Mouse (Mus musculus): ENCODE data around the gene Fyttd1. TPM values are rescaled to one million over a fixed set of nuclear protein-coding genes. Genes with fewer than 3 reads are reported as not detected.
"Not testable (repeated sequence)": the region's sequence is repeated elsewhere in the genome, so short reads cannot be mapped to it uniquely, and the experiment has no call there.

The Fyttd1 gene
- total RNA-seq (2021) = 100 to 1,000 TPM; 138 to 145 TPM

DNA sequence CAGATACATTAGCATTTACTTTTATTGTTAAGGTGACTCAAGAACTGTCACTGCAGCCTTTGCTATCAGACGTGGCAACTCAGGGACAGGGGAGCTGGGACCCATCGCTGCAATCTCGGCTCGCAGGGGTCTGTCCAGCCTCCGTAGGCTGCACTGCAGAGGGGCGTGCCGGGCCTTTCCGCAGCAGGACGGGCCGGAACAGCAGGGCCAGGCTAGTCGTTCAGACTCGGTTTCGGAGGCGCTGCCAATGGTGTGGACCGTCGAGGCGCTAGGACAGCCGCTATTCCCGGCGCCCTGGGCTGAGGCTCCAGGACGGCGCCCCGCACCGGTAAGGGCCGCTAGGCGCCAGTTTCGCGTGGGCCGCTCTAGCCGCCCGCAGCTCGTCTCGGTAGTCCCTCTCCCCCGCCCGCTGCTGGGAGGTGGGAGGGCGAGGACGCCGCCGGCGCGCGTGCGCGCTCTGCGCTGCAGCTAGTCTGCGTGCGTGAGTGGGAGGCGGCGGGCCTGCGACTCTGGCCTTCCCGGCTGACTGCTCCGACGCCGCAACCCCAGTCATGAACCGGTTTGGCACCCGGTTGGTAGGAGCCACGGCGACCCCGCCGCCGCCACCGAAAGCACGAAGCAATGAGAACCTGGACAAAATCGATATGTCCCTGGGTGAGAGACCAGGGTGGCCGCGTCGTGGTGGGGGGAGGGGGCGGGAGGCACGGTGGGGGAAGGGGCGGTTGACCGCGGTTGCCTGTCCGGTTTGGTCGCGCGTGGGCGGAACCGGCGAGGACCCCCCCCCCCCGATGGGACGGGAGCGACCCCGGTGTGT lies at the start of gene Fyttd1, which contains the start of gene Rubcn:
Gene Fyttd1 (plus strand): TSS at position 158 of the 814 bp plus-strand sequence.
Gene Rubcn (minus strand): TSS at position 424 of the 814 bp plus-strand sequence.
- DNase-seq (ENCODE audit: extremely low spot score in 1 of 2, low spot score in 2 of 2) = peak; percentile 93 to 98
- intact Hi-C loops (cut with DNase I) = no loop called here

- no peak for DNase-seq (ENCODE audit: extremely low spot score in 1 of 2, low spot score in 2 of 2)
- intact Hi-C loops (cut with DNase I) = no loop called here
Measured at GRCm38 (mm10) chr16:32829104-32829503, 48.2 kb upstream of the Fyttd1 start.

DNA sequence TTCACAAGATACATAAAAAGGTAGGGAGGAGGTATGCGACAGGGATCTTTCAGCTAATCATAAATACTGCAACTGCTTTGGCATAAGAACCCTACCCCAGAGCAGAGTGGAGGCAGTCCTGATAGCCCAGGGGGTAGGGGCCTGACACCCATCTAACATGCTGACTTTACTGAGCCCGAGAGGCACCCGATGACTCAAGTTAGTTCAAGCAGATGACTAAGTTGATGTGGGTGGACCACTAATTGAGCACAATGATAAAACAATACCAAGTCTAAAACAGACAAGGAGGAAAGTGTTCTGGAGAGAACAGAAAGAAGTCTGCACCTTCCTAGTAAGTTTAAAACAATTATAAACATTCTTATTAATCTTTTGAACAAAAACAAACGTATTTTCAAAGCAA lies 45.8 kb upstream of the Fyttd1 start:
- no peak for DNase-seq (ENCODE audit: extremely low spot score in 1 of 2, low spot score in 2 of 2)
- intact Hi-C loops (cut with DNase I) = no loop called here

GRCm38 (mm10) chr16:32847103-32847502 lies 30.2 kb upstream of the Fyttd1 start:
- DNase-seq (ENCODE audit: extremely low spot score in 1 of 2, low spot score in 2 of 2) = no peak
- intact Hi-C loops (cut with DNase I) = no loop called here

DNA sequence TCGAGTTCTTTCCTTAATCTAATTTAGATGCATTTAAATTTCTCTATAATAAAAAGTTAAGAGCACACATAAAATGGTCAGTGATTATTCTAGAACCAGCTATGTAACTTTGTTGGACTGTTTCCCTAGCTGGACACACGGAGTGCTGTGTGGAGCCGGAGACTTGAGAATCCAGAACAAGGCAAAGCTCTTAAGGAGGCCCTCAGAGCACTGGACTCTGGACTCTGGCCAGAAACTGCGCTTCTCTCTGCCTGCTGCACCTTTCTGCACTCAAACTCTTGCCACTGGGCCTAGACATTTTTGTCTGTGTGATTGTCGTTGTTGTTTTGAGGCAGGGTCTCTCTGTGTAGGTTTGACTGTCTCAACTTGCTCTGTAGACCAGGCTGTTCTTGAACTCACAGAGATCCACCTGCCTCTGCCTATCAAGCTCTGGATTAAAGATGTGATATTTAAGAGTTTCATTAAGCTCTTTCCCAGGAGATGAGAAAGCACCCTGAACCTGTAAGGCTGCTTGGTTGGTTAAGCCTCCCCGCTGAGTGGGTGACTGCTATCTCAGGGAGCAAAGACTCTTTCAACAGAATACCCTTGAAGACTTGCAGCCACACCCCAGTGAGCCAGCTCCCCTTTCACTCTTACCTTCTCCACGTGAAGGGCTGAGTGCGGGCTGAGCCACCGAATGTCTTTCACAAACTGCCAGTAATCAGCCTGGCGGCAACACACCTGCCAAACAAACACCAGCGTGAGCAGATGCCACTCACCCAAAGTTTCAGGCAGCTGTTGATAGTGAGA lies 28.1 kb upstream of the Fyttd1 start:
- intact Hi-C loops (cut with DNase I) = no loop called here
- DNase-seq (ENCODE audit: extremely low spot score in 1 of 2, low spot score in 2 of 2) = no peak

GRCm38 (mm10) chr16:32853492-32854049 lies 23.7 kb upstream of the Fyttd1 start:
- DNase-seq (ENCODE audit: extremely low spot score in 1 of 2, low spot score in 2 of 2) = no peak
- intact Hi-C loops (cut with DNase I) = no loop called here

- DNase-seq (ENCODE audit: extremely low spot score in 1 of 2, low spot score in 2 of 2) = peak in 1 of 2 experiments; percentile 45
- intact Hi-C loops (cut with DNase I) = no loop called here
Measured at GRCm38 (mm10) chr16:32854050-32854571, 23.2 kb upstream of the Fyttd1 start.

DNA sequence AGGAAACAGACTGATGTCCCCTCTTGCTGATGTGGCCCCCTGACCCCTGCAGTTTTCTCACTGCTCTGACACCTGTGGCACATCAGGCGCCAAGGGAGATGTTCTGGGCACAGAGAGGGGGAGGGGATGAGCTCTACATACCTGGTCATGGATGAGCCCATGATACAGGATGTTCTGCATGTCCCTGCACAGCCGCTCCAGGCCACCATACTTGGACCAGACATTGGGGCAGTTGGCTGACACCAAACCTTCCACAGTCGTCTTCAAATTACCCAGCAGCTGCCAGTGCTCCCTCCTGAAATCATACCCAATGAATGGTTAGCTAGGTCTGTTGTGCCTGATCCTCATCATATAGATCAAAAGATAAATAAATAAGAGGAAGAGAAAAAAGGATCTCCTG lies 20.5 kb upstream of the Fyttd1 start:
- DNase-seq (ENCODE audit: extremely low spot score in 1 of 2, low spot score in 2 of 2) = no peak
- intact Hi-C loops (cut with DNase I) = no loop called here

GRCm38 (mm10) chr16:32858356-32858755 lies 18.9 kb upstream of the Fyttd1 start:
- intact Hi-C loops (cut with DNase I) = no loop called here
- no peak for DNase-seq (ENCODE audit: extremely low spot score in 1 of 2, low spot score in 2 of 2)

- DNase-seq (ENCODE audit: extremely low spot score in 1 of 2, low spot score in 2 of 2) = no peak
- intact Hi-C loops (cut with DNase I) = no loop called here
Measured at GRCm38 (mm10) chr16:32858771-32859636, 18.3 kb upstream of the Fyttd1 start.

GRCm38 (mm10) chr16:32861813-32862385 lies 15.4 kb upstream of the Fyttd1 start:
- no peak for DNase-seq (ENCODE audit: extremely low spot score in 1 of 2, low spot score in 2 of 2)

GRCm38 (mm10) chr16:32865401-32865800 lies 11.9 kb upstream of the Fyttd1 start:
- DNase-seq (ENCODE audit: extremely low spot score in 1 of 2, low spot score in 2 of 2) = no peak
- intact Hi-C loops (cut with DNase I) = no loop called here

More at GRCm38 (mm10) chr16:32861813-32862385, 15.4 kb upstream of the Fyttd1 start:
- intact Hi-C loops (cut with DNase I) = no loop called here

DNA sequence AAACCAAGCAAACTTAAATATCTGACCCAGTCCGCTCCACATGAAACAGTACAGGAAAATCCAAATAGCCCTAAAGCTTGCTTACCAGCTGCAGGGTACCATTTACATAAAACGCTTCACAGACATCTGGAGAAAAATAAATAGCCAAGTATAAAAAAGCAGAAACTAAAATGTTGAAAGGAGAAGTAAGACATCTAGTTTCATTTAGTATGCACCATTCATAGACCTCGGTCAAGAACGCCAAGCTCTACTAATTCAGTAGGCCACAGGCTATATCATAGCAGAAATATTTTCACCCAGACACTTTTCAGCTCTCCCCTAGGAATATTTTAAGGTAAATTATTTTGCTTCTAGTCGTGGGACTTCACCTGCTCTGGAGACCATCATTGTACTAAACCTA lies 10.6 kb upstream of the Fyttd1 start:
- intact Hi-C loops (cut with DNase I) = no loop called here
- no peak for DNase-seq (ENCODE audit: extremely low spot score in 1 of 2, low spot score in 2 of 2)

GRCm38 (mm10) chr16:32867919-32868552 lies 9.3 kb upstream of the Fyttd1 start:
- peak; percentile 90 to 92 for DNase-seq (ENCODE audit: extremely low spot score in 1 of 2, low spot score in 2 of 2)
- intact Hi-C loops (cut with DNase I) = no loop called here

GRCm38 (mm10) chr16:32870231-32870630 lies 7.1 kb upstream of the Fyttd1 start:
- DNase-seq (ENCODE audit: extremely low spot score in 1 of 2, low spot score in 2 of 2) = no peak
- intact Hi-C loops (cut with DNase I) = no loop called here

GRCm38 (mm10) chr16:32873366-32873765 lies 3.9 kb upstream of the Fyttd1 start:
- DNase-seq (ENCODE audit: extremely low spot score in 1 of 2, low spot score in 2 of 2) = no peak
- intact Hi-C loops (cut with DNase I) = no loop called here

DNA sequence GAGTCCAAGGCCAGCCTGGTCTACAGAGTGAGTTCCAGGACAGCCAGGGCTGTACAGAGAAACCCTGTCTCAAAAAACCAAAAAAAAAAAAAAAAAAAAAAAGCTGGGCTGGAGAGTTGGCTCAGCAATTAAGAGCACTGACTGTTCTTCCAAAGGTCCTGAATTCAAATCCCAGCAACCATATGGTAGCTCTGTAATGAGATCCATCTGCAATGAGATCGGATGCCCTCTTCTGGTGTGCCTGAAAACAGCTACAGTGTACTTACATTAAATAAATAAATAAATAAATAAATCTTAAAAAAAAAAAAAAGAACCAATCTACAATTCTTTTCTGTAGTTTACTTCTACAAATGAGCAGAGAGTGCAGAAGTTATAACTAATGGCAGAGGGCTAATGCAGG lies 2.0 kb upstream of the Fyttd1 start:
- intact Hi-C loops (cut with DNase I); DNase-seq (ENCODE audit: extremely low spot score in 1 of 2, low spot score in 2 of 2): not testable (repeated sequence)

DNA sequence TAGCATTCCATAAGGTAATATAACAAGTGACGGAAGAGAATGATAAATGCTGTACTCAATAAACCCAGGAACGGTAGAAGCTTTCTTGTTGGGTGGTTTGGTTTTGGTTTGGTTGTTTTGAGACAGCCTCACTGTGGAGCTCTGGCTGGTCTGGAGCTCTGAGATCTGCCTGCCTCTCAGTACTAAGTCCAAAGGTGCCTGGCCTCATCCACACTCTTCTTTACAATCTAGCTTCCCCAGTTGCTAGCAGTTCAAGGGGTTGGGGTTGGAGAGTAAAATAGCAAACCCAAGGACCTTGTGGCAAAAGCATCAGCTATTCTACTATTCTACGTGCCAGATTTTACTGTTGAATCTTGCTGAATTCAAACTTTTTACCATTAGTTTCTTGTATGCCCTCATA lies 1.5 kb upstream of the Fyttd1 start:
- no peak for DNase-seq (ENCODE audit: extremely low spot score in 1 of 2, low spot score in 2 of 2)
- intact Hi-C loops (cut with DNase I) = no loop called here

Measured in left cerebral cortex, postnatal 10 days (tissue).